Mouse (Mus musculus): ENCODE measurements around the gene Pcx. TPM values are rescaled to one million over a fixed set of nuclear protein-coding genes. Genes with fewer than 3 reads are reported as not detected.

Gene Pcx
- polyA plus RNA-seq, 1 experiment: 59.7 TPM

- peaks cover 9% of the 10 kb centered on the region; the same call in 1 of the 2 replicates for H3K4me1 ChIP-seq (ENCODE audit: control insufficient read depth, insufficient read depth, low read length)
- no peak overlapping the region for H3K27ac ChIP-seq (ENCODE audit: insufficient read depth, low read length)
- no peak for TF ChIP-seq CTCF (IDR thresholded peaks at IDR 0.05; ENCODE audit: borderline replicate concordance, insufficient read depth, low read depth, low read length)
- TF ChIP-seq POLR2A (IDR thresholded peaks at IDR 0.05; ENCODE audit: borderline replicate concordance, insufficient read depth, low read length): no peak
- 38% methylated on average over 18 of the region's 18 CpGs for WGBS
- no peak overlapping the region for H3K4me3 ChIP-seq (replicated peaks; ENCODE audit: insufficient read depth, low read depth, low read length)
- peak in 1 of 2 experiments; percentile 19 for DNase-seq
- H3K27me3 ChIP-seq (ENCODE audit: control insufficient read depth, insufficient read depth, low read length): no peaks in the 10 kb centered on the region
Observed at GRCm38 (mm10) chr19:4618183-4618582, 107.9 kb downstream of the Pcx start.

GRCm38 (mm10) chr19:4619461-4619860, 109.2 kb downstream of the Pcx start:
- Histone ChIP-seq H3K27ac (ENCODE audit: insufficient read depth, low read length) (no peak overlapping the region), H3K4me3 (replicated peaks; ENCODE audit: insufficient read depth, low read depth, low read length) (no peak overlapping the region), H3K4me1 (ENCODE audit: control insufficient read depth, insufficient read depth, low read length) (0 out of 2 replicates have a peak, but pooled peaks cover 6% of the 10 kb centered on the region), H3K27me3 (ENCODE audit: control insufficient read depth, insufficient read depth, low read length) (no peaks in the 10 kb centered on the region)
- peak in 1 of 2 experiments; percentile 19 for DNase-seq
- WGBS: 70% methylated on average over 10 of the region's 10 CpGs
- TF ChIP-seq CTCF (IDR thresholded peaks at IDR 0.05; ENCODE audit: borderline replicate concordance, insufficient read depth, low read depth, low read length): no peak
- no peak for TF ChIP-seq POLR2A (IDR thresholded peaks at IDR 0.05; ENCODE audit: borderline replicate concordance, insufficient read depth, low read length)

DNA sequence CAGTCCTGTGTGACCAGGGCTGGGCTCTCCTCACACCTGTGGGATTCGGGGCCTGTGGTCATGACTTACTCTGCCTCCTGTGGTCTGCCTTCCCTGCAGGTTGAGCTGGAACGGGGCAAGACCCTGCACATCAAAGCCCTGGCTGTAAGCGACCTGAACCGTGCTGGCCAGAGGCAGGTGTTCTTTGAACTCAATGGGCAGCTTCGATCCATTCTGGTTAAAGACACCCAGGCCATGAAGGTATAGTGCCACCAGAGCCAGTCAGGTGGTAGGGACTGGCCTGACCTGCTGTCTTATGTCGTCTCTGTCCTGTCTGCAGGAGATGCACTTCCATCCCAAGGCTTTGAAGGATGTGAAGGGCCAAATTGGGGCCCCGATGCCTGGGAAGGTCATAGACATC, 110.4 kb downstream of the Pcx start:
- H3K27me3 ChIP-seq (ENCODE audit: control insufficient read depth, insufficient read depth, low read length): no peaks in the 10 kb centered on the region
- no peak overlapping the region for H3K4me3 ChIP-seq (replicated peaks; ENCODE audit: insufficient read depth, low read depth, low read length)
- H3K27ac ChIP-seq (ENCODE audit: insufficient read depth, low read length): no peak overlapping the region
- TF ChIP-seq CTCF (IDR thresholded peaks at IDR 0.05; ENCODE audit: borderline replicate concordance, insufficient read depth, low read depth, low read length): no peak
- no peak for TF ChIP-seq POLR2A (IDR thresholded peaks at IDR 0.05; ENCODE audit: borderline replicate concordance, insufficient read depth, low read length)
- H3K4me1 ChIP-seq (ENCODE audit: control insufficient read depth, insufficient read depth, low read length): 0 out of 2 replicates have a peak, but pooled peaks cover 6% of the 10 kb centered on the region
- 86% methylated on average over 7 of the region's 7 CpGs for WGBS
- DNase-seq: no peak

GRCm38 (mm10) chr19:4622780-4623179, 112.5 kb downstream of the Pcx start:
- no peak for DNase-seq
- H3K4me1 ChIP-seq (ENCODE audit: control insufficient read depth, insufficient read depth, low read length): no peaks in the 10 kb centered on the region; the same call in 1 of the 2 replicates
- no peaks in the 10 kb centered on the region for H3K27me3 ChIP-seq (ENCODE audit: control insufficient read depth, insufficient read depth, low read length)
- no peak overlapping the region for H3K4me3 ChIP-seq (replicated peaks; ENCODE audit: insufficient read depth, low read depth, low read length)
- no peak overlapping the region for H3K27ac ChIP-seq (ENCODE audit: insufficient read depth, low read length)
- WGBS: 48% methylated on average over 5 of the region's 5 CpGs
- TF ChIP-seq CTCF (IDR thresholded peaks at IDR 0.05; ENCODE audit: borderline replicate concordance, insufficient read depth, low read depth, low read length) (no peak), POLR2A (IDR thresholded peaks at IDR 0.05; ENCODE audit: borderline replicate concordance, insufficient read depth, low read length) (no peak)

- H3K27me3 ChIP-seq (ENCODE audit: control insufficient read depth, insufficient read depth, low read length): no peaks in the 10 kb centered on the region
- no peak overlapping the region for H3K27ac ChIP-seq (ENCODE audit: insufficient read depth, low read length)
- no peak for DNase-seq
- H3K4me3 ChIP-seq (replicated peaks; ENCODE audit: insufficient read depth, low read depth, low read length): no peak overlapping the region
- TF ChIP-seq POLR2A (IDR thresholded peaks at IDR 0.05; ENCODE audit: borderline replicate concordance, insufficient read depth, low read length): no peak
- no peak for TF ChIP-seq CTCF (IDR thresholded peaks at IDR 0.05; ENCODE audit: borderline replicate concordance, insufficient read depth, low read depth, low read length)
- H3K4me1 ChIP-seq (ENCODE audit: control insufficient read depth, insufficient read depth, low read length): no peaks in the 10 kb centered on the region; the same call in 1 of the 2 replicates
- WGBS: 94% methylated on average over 9 of the region's 9 CpGs
Observed at GRCm38 (mm10) chr19:4623419-4623818, 113.1 kb downstream of the Pcx start.

DNA sequence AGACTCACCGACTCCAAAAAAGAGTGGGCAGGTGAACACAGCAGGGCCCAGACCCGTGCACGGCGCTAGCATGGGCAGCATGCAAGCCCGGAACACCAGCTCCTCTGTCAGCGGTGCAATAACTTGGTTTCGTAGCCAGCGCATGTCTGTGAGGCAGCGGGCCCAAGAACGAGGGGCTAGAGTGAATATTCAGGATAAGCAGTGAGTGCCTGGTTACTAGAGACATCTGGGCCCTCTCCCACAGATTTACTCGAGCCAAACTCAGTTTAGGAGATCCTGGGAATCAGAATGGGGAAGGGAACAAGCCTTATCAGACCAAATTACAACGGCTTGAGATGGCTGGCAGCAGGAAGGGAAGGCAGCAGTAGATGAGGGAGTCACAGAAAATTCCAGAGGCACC, 113.7 kb downstream of the Pcx start:
- TF ChIP-seq CTCF (IDR thresholded peaks at IDR 0.05; ENCODE audit: borderline replicate concordance, insufficient read depth, low read depth, low read length): no peak
- no peak for TF ChIP-seq POLR2A (IDR thresholded peaks at IDR 0.05; ENCODE audit: borderline replicate concordance, insufficient read depth, low read length)
- no peaks in the 10 kb centered on the region for H3K27me3 ChIP-seq (ENCODE audit: control insufficient read depth, insufficient read depth, low read length)
- H3K4me1 ChIP-seq (ENCODE audit: control insufficient read depth, insufficient read depth, low read length): no peaks in the 10 kb centered on the region; the same call in 1 of the 2 replicates
- H3K4me3 ChIP-seq (replicated peaks; ENCODE audit: insufficient read depth, low read depth, low read length): no peak overlapping the region
- no peak overlapping the region for H3K27ac ChIP-seq (ENCODE audit: insufficient read depth, low read length)
- DNase-seq: peak in 1 of 2 experiments; percentile 18
- WGBS: 87% methylated on average over 12 of the region's 12 CpGs

- no peak for TF ChIP-seq POLR2A (IDR thresholded peaks at IDR 0.05; ENCODE audit: borderline replicate concordance, insufficient read depth, low read length)
- Histone ChIP-seq H3K27ac (ENCODE audit: insufficient read depth, low read length) (no peak overlapping the region), H3K4me1 (ENCODE audit: control insufficient read depth, insufficient read depth, low read length) (no peaks in the 10 kb centered on the region; the same call in 1 of the 2 replicates), H3K4me3 (replicated peaks; ENCODE audit: insufficient read depth, low read depth, low read length) (peak overlapping the region; percentile 76), H3K27me3 (ENCODE audit: control insufficient read depth, insufficient read depth, low read length) (no peaks in the 10 kb centered on the region)
- 22% methylated on average over 4 of the region's 4 CpGs for WGBS
- DNase-seq: no peak
Observed at GRCm38 (mm10) chr19:4624406-4625178, 114.3 kb downstream of the Pcx start.

Measured in cerebellum, adult 2 months (tissue).